Mouse (Mus musculus): ENCODE measurements around the gene Gm10570. TPM values are rescaled to one million over a fixed set of nuclear protein-coding genes. Genes with fewer than 3 reads are reported as not detected.

Gm10570 gene
- under 1 TPM; 0.06 to 0.19 TPM for polyA plus RNA-seq (2012; fragmentation: generic; extraction: Trizol)

GRCm38 (mm10) chr4:130308231-130309081, at the start of gene Gm10570, which contains the start of gene Fabp3:
Gm10570 (minus strand) TSS chr4:130308674.
Fabp3 (plus strand) TSS chr4:130308595.

GRCm38 (mm10) chr4:130279105-130279504, 29.4 kb downstream of the Gm10570 start, which contains the start of gene Serinc2:
Serinc2 (minus strand) TSS chr4:130279205.

Other genes starting within 250 kb of the Gm10570 start
- 10 to 100 TPM; 65.1 to 65.5 TPM for gene Pef1, start 206.1 kb downstream of the Gm10570 start, polyA plus RNA-seq (2012; fragmentation: generic; extraction: Trizol)
- gene Hcrtr1, start 169.3 kb downstream of the Gm10570 start, polyA plus RNA-seq (2012; fragmentation: generic; extraction: Trizol), result under 1 TPM; 0.08 to 0.19 TPM
- 10 to 100 TPM; 28.2 to 62.6 TPM for gene Tinagl1, start 133.6 kb downstream of the Gm10570 start, polyA plus RNA-seq (2012; fragmentation: generic; extraction: Trizol)
- gene Gm853, start 86.3 kb downstream of the Gm10570 start, polyA plus RNA-seq (2012; fragmentation: generic; extraction: Trizol), result not detected
- gene Serinc2, start 29.5 kb downstream of the Gm10570 start, polyA plus RNA-seq (2012; fragmentation: generic; extraction: Trizol), result under 1 TPM; 0.20 TPM
- gene Fabp3, start 79 bp downstream of the Gm10570 start, polyA plus RNA-seq (2012; fragmentation: generic; extraction: Trizol), result not detected
- 10 to 100 TPM; 31.2 to 35.0 TPM for gene Zcchc17, start 51.3 kb upstream of the Gm10570 start, polyA plus RNA-seq (2012; fragmentation: generic; extraction: Trizol)
- gene Snrnp40, start 51.5 kb upstream of the Gm10570 start, polyA plus RNA-seq (2012; fragmentation: generic; extraction: Trizol), result 10 to 100 TPM; 32.9 to 51.8 TPM